Mouse (Mus musculus) ovary, postnatal 14 days (tissue): ENCODE data around the gene Clptm1l.

Experiments used
- DNase-seq: peaks from one replicate; pipeline ENCODE4 v3.0.0; 2022; ENCODE audit warnings: low spot score

Clptm1l gene

DNA sequence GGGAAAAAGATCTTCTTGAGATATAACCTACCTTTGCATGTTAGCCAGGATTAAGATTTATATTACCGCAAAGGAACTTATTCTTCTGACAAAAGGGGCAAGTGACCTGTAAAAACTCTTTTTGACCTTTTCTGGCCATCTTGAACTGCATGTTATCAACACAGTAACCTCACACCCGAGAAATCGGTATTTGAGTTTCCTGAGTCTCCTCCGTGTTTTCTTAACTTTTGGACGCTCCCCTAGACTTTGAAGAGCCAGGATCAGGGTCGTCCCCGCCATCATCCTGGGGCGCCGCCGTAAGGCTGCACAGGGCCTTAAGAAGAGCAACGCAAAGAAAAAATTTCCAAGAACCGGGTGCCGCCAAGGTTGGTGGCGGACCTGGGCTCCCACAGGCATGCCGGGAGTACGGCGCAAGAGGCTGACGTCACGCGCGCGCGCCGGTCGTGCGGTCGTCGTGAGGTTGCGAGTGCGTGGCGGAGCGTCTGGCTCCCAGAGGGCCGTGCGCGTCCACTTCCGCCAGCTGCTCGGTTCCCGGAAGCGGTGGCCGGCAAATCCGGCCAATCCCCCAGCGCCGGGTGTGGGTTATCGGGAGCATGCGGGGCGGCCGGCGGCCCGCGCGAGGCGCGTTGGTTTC, at the start of gene Clptm1l:
TSS of gene Clptm1l (plus strand) at position 485 of the 634 bp plus-strand sequence.
- peak; percentile 96 for DNase-seq

DNA sequence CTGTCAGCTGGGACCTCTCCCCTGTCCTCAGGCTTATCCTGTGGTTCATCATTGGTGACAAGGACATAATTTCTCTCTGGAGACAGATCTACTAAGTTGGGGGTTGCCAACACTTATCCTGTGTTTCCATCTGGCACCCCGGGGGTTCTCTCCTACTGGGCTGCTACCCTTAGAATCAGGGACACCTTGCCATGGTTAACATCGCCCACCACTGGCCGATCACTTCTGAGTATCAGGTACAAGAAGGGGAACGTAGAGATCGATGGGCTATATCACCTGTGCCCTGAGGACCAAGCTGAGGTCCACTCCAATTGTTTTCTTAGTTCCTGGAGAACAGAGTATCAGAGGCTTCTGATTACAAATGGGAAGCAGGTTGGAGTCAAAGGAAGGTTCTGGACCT, 39.6 kb upstream of the Clptm1l start:
- no peak for DNase-seq

DNA sequence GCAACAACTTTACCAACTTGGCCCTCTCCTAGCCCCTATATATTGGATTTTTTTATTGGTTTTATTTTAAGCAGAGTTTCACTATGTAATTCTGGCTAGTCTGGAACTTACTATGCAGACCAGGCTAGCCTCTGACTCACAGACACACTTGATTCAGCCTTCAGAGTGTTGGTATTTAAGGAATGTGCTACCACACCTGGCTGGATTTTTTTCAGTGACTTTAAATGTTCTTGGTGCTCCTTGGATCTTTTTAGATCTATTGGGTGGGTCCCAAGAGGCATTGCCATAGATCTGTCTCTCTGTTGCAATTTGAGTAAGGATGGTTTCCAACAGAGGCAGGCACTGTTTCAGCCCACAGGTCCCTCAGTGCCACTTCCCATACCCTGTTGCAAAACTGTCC, 28.8 kb upstream of the Clptm1l start:
- DNase-seq: no peak

DNA sequence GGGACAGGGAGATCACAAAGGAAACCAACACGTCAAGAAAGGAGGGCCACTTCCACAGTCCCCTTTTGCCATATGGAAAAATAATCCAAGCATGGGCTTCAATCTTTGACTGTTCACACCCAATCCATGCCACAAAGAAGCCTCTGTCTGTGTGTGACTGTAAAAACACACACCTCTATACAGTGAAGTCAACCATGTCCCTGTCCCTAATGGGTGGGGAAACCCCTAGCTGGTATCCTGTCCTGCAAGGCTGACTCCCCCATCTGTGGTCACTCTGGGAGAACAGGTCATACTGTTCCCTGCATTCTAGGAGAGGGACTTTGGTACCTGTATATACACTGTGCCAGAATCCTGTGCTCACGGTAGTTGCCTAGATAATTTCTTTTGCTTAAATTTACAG, 26.5 kb upstream of the Clptm1l start:
- DNase-seq: no peak

DNA sequence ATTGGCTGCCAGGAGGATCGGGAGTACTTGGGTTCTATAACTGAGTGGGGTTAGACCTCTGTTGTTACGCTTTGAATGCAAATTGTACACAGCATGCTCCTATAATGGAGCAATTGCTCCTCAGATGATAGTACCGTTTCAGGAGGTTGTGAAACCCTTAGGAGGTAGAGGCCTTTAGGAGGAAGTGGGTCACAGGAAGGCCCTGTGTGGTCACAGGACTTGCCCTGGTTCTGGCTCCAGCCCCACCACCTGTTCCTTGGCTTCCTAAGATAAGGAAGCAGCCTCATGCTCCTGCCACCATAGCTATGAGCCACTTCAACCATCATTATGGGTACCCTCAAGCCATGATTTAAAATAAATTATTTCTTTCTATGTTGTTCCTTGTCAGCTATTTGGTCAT, 12.3 kb upstream of the Clptm1l start:
- no peak for DNase-seq

DNA sequence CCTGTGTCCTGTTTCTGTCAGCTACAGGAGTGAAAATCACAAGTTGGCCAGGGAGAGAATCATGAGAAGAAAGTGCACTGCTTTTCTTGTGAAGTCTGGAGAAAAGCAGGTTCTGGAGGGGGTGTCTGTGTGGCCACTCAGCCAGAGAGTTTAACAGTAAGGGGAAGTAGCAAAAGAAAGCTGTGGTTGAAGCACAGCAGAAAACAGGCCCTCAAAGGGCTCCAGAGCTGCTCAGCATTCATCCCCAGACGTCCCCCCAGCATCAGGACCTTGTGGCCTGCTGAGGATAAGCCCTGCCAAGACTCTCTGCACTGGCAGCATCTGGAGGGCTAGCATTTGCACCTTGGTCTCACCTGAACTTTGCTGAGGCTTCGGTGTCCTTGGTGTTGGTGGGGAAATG, 11.3 kb upstream of the Clptm1l start:
- no peak for DNase-seq

DNA sequence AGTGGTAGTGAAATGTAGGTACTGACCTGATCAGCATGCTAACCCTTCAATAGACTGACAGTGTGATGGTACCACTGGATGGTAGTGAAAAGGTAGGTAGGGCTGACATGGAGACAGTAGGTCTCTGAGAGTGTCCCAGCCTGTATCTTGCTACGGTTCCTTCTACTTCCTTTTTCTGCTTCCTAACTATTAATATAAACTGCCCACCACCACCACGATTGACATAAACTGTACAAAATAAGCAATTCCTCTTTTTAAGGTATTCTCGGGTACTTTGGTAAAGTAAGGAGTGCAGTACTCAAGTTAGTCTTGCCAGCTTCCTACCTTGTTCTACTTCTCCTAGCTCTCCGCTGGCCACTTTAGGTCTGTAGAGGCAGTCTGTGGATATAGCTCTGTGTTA, 7.5 kb upstream of the Clptm1l start:
- DNase-seq: no peak

DNA sequence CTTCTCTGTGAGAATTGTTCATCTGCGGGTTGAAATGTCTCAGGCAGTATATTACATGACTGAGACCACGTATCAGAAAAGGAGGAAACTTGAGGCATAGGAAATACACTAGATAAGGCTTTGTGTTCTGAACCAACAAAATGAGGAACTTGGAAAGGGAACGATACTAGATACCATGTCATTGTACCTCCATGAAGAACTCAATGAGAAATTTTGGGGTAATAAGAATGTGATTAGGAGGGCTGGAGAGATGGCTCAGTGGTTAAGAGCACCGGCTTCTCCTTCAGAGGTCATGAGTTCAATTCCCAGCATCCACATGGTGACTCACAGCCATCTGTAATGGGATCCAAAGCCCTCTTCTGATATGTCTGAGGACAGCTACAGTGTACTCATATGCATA, 3.6 kb upstream of the Clptm1l start:
- no peak for DNase-seq

DNA sequence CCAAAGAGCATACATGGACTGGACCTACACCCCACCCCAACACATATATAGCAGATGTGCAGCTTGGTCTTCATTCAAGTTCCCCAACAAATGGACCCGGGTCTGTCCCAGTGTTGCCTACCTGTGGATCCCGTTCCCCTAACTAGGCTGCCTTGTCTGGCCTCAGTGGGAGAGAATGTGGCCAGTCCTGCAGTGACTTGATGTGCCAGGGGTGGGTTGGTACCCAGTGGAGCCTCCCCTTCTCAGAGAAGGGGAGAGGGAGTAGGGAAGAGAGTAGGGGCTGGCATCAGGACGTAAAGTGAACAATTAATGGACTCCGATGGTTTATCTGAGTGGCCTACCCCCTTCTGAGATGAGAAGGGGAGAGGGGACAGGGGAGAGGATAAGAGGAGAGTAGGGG, 760 bp upstream of the Clptm1l start:
- DNase-seq: no peak

DNA sequence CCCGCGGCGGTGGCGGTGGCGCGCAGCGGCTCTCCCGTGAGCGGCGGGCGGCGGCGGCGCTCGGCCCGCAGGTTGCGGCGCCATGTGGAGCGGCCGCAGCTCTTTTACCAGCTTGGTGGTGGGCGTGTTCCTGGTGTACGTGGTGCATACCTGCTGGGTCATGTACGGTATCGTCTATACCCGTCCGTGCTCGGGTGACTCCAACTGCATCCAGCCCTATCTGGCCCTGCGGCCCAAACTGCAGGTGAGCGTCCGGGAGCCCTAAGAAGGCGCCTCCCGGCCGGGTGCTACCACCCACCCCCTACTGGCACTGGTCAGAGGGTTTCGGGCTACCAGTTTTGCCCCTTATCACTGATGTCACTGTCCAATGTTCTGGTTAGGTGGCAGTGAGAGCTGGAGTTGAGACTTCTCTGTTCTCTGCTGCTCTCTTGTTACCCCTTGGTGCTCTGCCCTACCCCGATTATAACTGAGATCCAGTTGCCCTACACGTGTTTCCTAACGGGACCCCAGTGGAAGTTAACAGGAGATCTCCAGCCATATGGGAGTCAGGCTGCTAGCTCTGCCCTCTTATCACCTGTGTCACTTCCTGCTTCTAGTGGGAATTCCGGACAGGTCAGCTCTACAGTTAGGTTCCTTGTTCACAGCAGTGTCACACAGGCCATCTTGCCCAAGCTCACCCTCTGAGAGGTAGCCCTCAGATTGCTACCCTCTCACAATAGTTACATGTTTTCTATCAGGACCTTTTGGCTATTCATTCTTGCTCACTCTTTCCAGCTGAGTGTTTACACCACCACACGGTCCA, 551 bp downstream of the Clptm1l start:
- no peak for DNase-seq

DNA sequence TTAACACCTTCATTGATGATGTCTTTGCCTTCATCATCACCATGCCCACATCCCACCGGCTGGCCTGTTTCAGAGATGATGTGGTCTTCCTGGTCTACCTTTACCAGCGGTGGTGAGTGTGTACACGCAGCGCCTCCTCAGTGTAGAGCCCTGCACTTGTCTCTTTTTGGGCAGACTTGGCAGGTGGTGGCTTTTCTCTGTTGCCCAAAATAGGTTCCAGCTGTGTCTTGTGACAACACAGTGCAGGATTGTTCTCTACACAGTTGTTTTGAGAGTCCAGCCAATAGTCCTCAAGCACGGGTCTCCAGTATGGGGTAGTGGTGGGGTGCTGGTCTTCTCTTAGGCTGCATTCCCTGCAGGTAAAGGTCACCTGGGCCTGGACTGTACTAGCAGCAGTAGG, 14.6 kb downstream of the Clptm1l start:
- no peak for DNase-seq

DNA sequence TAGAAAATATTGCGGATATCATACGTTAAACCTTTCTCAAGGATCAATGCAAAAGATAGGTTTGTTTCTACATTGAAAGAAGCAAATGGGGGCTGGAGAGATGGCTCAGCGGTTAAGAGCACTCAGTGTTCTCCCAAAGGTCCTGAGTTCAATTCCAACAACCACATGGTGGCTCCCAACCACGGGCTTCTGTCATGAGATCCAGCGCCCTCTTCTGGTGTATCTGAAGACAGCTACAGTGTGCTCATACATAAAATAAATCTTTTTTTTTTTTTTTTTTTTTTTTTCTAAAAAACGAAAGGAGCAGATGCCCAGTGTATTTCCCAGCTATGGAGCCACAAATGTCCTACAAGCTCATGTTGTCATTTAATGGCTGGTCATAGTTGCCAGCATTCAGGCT, 16.8 kb downstream of the Clptm1l start:
- DNase-seq: no peak

DNA sequence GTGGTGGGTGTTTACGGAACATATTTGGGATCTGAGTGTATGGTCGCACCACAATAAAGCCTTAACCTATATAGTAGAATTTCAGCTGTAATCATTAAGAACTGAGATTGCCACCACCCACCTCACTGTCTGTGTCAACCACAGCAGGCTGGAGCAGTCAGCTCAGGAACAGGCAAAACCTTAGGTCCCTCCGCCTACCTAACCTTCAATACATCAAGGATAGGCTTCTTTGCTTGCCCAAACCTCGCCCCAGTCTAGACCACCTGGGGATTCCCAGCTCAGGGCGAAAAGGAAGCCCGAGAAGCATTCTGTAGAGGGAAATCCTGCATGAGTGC, 22.6 kb downstream of the Clptm1l start:
- DNase-seq: no peak

DNA sequence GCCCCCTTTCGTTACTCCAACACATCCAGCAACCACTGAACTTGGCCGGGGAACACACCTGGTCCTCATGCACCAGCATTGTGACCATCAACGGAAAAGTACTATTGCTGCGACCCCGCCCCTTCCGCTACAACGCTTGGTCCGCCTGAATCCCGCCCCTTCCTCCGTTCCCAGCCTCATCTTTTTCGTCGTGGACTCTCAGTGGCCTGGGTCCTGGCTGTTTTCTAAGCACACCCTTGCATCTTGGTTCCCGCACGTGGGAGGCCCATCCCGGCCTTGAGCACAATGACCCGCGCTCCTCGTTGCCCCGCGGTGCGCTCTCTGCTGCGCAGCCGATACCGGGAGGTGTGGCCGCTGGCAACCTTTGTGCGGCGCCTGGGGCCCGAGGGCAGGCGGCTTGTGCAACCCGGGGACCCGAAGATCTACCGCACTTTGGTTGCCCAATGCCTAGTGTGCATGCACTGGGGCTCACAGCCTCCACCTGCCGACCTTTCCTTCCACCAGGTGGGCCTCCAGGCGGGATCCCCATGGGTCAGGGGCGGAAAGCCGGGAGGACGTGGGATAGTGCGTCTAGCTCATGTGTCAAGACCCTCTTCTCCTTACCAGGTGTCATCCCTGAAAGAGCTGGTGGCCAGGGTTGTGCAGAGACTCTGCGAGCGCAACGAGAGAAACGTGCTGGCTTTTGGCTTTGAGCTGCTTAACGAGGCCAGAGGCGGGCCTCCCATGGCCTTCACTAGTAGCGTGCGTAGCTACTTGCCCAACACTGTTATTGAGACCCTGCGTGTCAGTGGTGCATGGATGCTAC, 23.1 kb downstream of the Clptm1l start, which contains the start of gene Tert:
TSS of gene Tert (plus strand) at position 167 of the 805 bp plus-strand sequence.
- peak; percentile 33 for DNase-seq

DNA sequence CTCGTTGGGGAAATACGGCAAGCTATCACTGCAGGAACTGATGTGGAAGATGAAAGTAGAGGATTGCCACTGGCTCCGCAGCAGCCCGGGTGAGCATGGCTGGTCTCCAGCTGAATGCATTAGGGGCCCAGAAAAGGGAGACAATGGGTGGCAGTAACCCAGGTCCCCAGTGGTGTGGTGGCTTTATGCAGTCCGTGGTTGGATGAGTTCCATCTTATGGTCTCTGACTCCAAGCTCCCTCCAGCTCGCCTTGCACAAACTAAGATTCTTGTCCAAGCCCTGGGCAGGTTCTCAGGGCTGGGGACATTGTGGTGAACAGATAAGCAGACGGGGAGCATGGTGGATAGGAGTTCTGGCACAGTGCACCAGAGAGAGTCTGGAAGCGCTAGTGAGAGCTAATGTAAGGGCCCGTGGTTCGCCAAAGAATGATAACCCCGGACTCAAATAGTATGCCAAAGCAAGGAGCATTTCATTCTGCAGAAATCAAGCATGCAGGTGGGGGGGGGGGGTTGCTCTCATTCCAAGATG, 24.8 kb downstream of the Clptm1l start:
- no peak for DNase-seq

DNA sequence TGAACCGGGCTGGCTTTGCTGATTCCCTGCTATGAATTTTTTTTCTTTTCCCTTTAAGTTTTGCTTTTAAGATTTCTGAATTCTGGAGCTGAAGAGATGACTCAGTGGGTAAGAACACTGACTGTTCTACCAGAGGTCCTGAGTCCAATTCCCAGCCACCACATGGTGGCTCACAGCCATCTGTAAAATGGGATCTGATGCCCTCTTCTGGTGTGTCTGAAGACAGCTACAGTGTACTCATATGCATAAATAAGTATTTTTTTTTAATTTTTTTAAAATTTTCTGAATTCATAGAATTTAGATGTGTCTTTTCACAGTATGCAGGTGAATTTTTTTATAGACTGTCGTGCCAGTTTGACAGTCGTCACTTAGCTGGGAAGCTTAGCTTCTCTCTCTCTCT, 28.0 kb downstream of the Clptm1l start:
- DNase-seq: no peak

DNA sequence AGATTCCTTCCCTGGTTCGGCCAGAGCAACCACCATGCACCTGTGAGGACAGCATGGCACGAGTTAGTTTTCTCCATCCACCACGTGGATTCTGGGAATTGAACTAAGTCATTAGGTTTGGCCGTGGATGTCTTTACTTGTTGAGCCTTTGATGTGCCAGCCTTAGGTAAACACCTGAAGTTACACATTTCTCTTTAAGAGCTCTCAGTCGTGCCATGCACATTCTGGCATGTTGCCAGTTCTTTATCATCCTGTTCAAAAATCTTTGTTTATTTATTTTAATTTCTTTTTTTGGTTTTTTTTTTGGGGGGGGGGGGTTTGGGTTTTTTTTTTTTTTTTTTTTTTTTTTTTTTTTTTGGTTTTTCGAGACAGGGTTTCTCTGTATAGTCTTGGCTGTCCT, 34.0 kb downstream of the Clptm1l start:
- no peak for DNase-seq

DNA sequence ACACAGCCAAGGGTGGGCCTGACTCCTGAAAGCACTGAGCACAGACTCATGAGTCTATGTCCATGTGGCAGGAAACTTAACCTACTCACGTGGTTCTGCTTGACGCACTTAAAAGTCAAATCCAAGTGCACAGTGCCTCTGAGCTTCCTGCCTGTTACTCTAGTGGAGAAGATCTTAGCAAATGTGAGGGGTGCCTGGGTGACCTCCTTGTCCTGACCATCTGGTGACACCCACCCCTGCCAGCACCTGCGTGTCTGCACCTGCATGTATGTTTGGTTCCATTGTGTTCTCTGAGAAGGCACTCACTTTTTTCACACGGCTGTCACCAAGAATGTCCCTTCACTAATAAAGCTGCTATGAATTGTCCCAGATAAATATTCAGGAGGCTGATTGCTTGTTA, 37.5 kb downstream of the Clptm1l start:
- DNase-seq: no peak

DNA sequence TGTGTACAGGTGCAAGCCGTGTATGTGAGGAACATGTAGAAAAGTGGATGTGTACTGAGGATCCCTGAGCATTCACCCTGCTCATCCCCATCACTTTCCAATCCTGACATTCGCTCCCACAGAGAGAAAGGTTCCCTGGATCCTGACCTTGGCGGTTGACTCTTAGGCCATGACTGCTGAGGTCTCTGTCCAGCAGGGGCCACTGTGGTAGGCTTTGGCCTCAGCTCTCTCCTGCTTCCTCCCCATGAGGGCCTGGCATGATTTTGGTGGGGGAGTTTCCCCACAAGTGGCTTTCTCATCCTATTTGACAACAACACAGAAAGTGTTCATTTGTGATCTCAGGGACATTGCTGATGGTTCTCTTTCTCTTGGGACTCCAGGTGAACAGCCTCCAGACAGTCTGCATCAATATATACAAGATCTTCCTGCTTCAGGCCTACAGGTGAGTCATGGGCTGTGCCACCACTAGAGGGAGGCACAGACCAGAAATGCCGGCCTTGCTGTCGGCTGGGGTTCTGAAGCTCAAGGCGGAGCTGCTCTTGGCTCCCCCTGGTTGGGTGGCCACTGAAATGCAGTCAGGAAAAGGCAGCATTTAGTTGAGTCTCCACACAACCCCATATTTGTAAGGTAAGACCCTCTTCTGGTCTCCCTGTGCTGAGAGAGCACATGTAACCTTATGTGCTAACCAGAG, 42.7 kb downstream of the Clptm1l start:
- peak; percentile 22 for DNase-seq

DNA sequence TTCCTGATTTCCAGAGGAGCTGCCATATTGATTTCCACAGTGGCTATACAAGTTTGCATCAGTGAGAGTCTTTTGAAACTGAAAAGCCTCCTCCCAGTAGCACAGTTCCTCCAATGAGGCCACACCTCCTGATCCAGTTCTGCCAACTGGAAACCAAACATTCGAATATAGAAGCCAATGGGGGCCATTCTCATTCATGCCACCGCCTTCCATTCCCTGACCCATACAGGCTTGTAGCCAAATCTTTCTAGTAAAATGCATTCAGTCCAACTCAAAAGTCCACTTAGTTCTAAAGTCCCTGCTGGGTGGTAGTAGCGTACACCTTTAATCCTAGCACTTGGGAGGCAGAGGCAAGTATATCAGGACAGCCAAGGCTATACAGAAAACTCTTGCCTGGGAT, 49.5 kb downstream of the Clptm1l start:
- DNase-seq: no peak

DNA sequence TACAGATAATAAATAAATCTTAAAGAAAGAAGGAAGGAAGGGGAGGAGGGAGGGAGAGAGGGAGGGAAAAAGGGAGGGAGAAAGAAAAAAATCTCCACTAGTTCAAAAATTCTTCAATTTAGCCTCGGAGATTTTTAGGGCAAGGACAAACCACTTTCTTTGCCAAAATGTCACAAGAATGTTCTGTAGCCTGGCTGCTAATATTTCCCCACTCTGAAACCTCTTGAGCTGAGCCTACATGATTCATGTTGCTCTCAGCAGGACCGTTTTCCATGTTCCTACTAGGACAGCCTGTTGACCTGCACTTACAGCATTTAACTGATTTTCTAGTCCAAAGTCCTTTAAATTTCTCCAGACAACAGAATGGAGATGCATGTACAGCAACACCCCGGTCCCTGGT, 51.2 kb downstream of the Clptm1l start:
- no peak for DNase-seq

DNA sequence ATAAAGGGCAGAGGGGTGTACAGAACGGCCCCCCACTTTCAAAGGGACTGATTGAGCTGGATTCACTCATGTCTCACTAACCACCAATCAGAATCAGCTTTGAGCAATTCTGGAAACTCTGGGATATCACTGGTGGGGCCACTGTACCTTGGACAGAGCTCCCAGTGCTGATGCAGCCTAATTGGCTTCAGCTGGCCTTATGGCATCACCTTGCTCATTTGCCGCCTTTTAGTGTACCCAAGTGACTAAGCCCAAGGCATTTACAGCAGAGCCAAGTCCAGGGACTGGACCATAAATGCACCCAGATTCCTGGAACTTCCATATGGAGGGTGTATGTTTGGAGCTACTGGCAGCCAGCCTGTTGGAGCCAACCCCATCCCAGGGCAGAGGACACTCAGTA, 55.1 kb downstream of the Clptm1l start:
- DNase-seq: no peak
